Mouse (Mus musculus): Measurements from ENCODE around the gene Fut8. TPM values are rescaled to one million over a fixed set of nuclear protein-coding genes. Genes with fewer than 3 reads are reported as not detected.
"Not testable (repeated sequence)": the region's sequence is repeated elsewhere in the genome, so short reads cannot be mapped to it uniquely, and the experiment has no call there.

The Fut8 gene
- polyA plus RNA-seq, 1 experiment, result 11.8 TPM

- Histone ChIP-seq H3K4me2 (ENCODE audit: low read depth) (no peak overlapping the region), H3K27me3 (ENCODE audit: control insufficient read depth, insufficient read depth, insufficient read length) (peaks cover 6% of the 10 kb centered on the region), H3K36me3 (ENCODE audit: control insufficient read depth, insufficient read depth) (no peaks in the 10 kb centered on the region), H3K79me2 (ENCODE audit: control insufficient read depth, insufficient read depth) (no peaks in the 10 kb centered on the region), H3K4me3 (no peak overlapping the region), H3ac (ENCODE audit: control insufficient read depth, insufficient read length) (no peak overlapping the region)
- TF ChIP-seq TCF3 (IDR thresholded peaks at IDR 0.05; ENCODE audit: insufficient read length, low read depth) (no peak), REST (IDR thresholded peaks at IDR 0.05; ENCODE audit: insufficient read depth, insufficient read length) (no peak), USF1 (IDR thresholded peaks at IDR 0.05; ENCODE audit: low read depth) (no peak), MYOG (IDR thresholded peaks at IDR 0.05; ENCODE audit: control insufficient read depth in 1 of 3, insufficient read depth in 1 of 3, insufficient read length in 2 of 3, low read depth in 2 of 3) (no peak), MYOD1 (IDR thresholded peaks at IDR 0.05; ENCODE audit: control insufficient read depth in 1 of 3, insufficient read length in 2 of 3, low read depth in 2 of 3) (no peak), E2F4 (IDR thresholded peaks at IDR 0.05; ENCODE audit: insufficient read depth) (no peak), POLR2A (IDR thresholded peaks at IDR 0.05; ENCODE audit: insufficient read length, low read depth) (no peak), POLR2AphosphoS2 (IDR thresholded peaks at IDR 0.05; ENCODE audit: insufficient read length, low read depth) (no peak), TCF12 (IDR thresholded peaks at IDR 0.05; ENCODE audit: insufficient read depth, poor library complexity, severe bottlenecking) (no peak), CEBPB (IDR thresholded peaks at IDR 0.05; ENCODE audit: insufficient read depth, poor library complexity, severe bottlenecking) (no peak), SRF (IDR thresholded peaks at IDR 0.05; ENCODE audit: control insufficient read depth, insufficient read length, low read depth) (no peak), MAX (IDR thresholded peaks at IDR 0.05; ENCODE audit: low read depth) (no peak)
Measured at GRCm38 (mm10) chr12:77516805-77517204, 278.9 kb downstream of the Fut8 start.

- peaks cover 6% of the 10 kb centered on the region for H3K27me3 ChIP-seq (ENCODE audit: control insufficient read depth, insufficient read depth, insufficient read length)
- H3ac ChIP-seq (ENCODE audit: control insufficient read depth, insufficient read length), result no peak overlapping the region
- TF ChIP-seq E2F4 (IDR thresholded peaks at IDR 0.05; ENCODE audit: insufficient read depth) (no peak), TCF12 (IDR thresholded peaks at IDR 0.05; ENCODE audit: insufficient read depth, poor library complexity, severe bottlenecking) (no peak), TCF3 (IDR thresholded peaks at IDR 0.05; ENCODE audit: insufficient read length, low read depth) (no peak), MYOG (IDR thresholded peaks at IDR 0.05; ENCODE audit: control insufficient read depth in 1 of 3, insufficient read depth in 1 of 3, insufficient read length in 2 of 3, low read depth in 2 of 3) (no peak), MAX (IDR thresholded peaks at IDR 0.05; ENCODE audit: low read depth) (no peak), CEBPB (IDR thresholded peaks at IDR 0.05; ENCODE audit: insufficient read depth, poor library complexity, severe bottlenecking) (no peak), POLR2A (IDR thresholded peaks at IDR 0.05; ENCODE audit: insufficient read length, low read depth) (no peak), REST (IDR thresholded peaks at IDR 0.05; ENCODE audit: insufficient read depth, insufficient read length) (no peak), MYOD1 (IDR thresholded peaks at IDR 0.05; ENCODE audit: control insufficient read depth in 1 of 3, insufficient read length in 2 of 3, low read depth in 2 of 3) (no peak), USF1 (IDR thresholded peaks at IDR 0.05; ENCODE audit: low read depth) (no peak)
- H3K4me3 ChIP-seq, result no peak overlapping the region
- no peaks in the 10 kb centered on the region for H3K79me2 ChIP-seq (ENCODE audit: control insufficient read depth, insufficient read depth)
- no peak overlapping the region for H3K4me2 ChIP-seq (ENCODE audit: low read depth)
- no peaks in the 10 kb centered on the region for H3K36me3 ChIP-seq (ENCODE audit: control insufficient read depth, insufficient read depth)
Measured at GRCm38 (mm10) chr12:77517691-77518090, 279.8 kb downstream of the Fut8 start.

GRCm38 (mm10) chr12:77519534-77520102 lies 281.7 kb downstream of the Fut8 start:
- Histone ChIP-seq H3K79me2 (ENCODE audit: control insufficient read depth, insufficient read depth) (no peaks in the 10 kb centered on the region), H3K27me3 (ENCODE audit: control insufficient read depth, insufficient read depth, insufficient read length) (peaks cover 6% of the 10 kb centered on the region), H3K4me3 (no peak overlapping the region), H3K36me3 (ENCODE audit: control insufficient read depth, insufficient read depth) (no peaks in the 10 kb centered on the region), H3ac (ENCODE audit: control insufficient read depth, insufficient read length) (no peak overlapping the region), H3K4me2 (ENCODE audit: low read depth) (no peak overlapping the region)
- TF ChIP-seq REST (IDR thresholded peaks at IDR 0.05; ENCODE audit: insufficient read depth, insufficient read length) (no peak), MAX (IDR thresholded peaks at IDR 0.05; ENCODE audit: low read depth) (no peak)

- peaks cover 15% of the 10 kb centered on the region for H3K27me3 ChIP-seq (ENCODE audit: control insufficient read depth, insufficient read depth, insufficient read length)
- H3K4me2 ChIP-seq (ENCODE audit: low read depth); H3K36me3 ChIP-seq (ENCODE audit: control insufficient read depth, insufficient read depth); H3K79me2 ChIP-seq (ENCODE audit: control insufficient read depth, insufficient read depth); H3K4me3 ChIP-seq; H3ac ChIP-seq (ENCODE audit: control insufficient read depth, insufficient read length): not testable (repeated sequence)
Measured at GRCm38 (mm10) chr12:77524014-77524413, 286.1 kb downstream of the Fut8 start.

Data from myocyte (in vitro differentiated cells).